Mouse (Mus musculus): ENCODE measurements around the gene Fgfr2.

GRCm38 (mm10) chr7:132778630-132779029, 344.5 kb downstream of the Fgfr2 start:
- TF ChIP-seq CTCF (IDR thresholded peaks at IDR 0.05; ENCODE audit: borderline replicate concordance, extremely low read depth, insufficient read depth, insufficient read length) = no peak
- no peak for TF ChIP-seq POLR2A (IDR thresholded peaks at IDR 0.05; ENCODE audit: borderline replicate concordance, extremely low read depth, insufficient read depth, insufficient read length, poor library complexity, severe bottlenecking)

Measured in brain, embryonic 14.5 days (tissue).